Mouse (Mus musculus) liver, embryonic 13.5 days (tissue): ENCODE results near the gene Marcksl1. TPM values are rescaled to one million over a fixed set of nuclear protein-coding genes. Genes with fewer than 3 reads are reported as not detected.

Experiments
- ATAC-seq: fragments of 200-750 bp; cut with Nextera tagmentation; 2 replicates; pipeline ENCODE4 v1.8.0; 2017; ENCODE audit warnings: low read depth, mild to moderate bottlenecking, moderate number of reproducible peaks, moderate library complexity
- DNase-seq: peaks from one replicate; pipeline ENCODE4 v3.0.0; 2022
- H3K27ac ChIP-seq: fragments of 300-500 bp; sonication (generic); 2 replicates; pipeline ENCODE4 v1.5.1; 2015; ENCODE audit warnings: moderate library complexity, mild to moderate bottlenecking, inconsistent platforms
- H3K27me3 ChIP-seq: fragments of 300-500 bp; sonication (generic); 2 replicates; pipeline ENCODE4 v1.6.1; 2015; ENCODE audit warnings: mild to moderate bottlenecking, inconsistent platforms
- H3K36me3 ChIP-seq: fragments of 300-500 bp; sonication (generic); 2 replicates; pipeline ENCODE4 v1.6.1; 2015; ENCODE audit warnings: mild to moderate bottlenecking, inconsistent platforms
- H3K4me1 ChIP-seq: fragments of 300-500 bp; sonication (generic); replicated peaks from 2 replicates; pipeline ENCODE4 v1.6.1; 2015; ENCODE audit warnings: inconsistent platforms
- H3K4me2 ChIP-seq: fragments of 300-500 bp; sonication (generic); 2 replicates; pipeline ENCODE4 v1.6.1; 2015; ENCODE audit warnings: inconsistent platforms, mild to moderate bottlenecking, moderate library complexity
- H3K4me3 ChIP-seq: fragments of 300-500 bp; sonication (generic); replicated peaks from 2 replicates; pipeline ENCODE4 v1.5.1; 2015; ENCODE audit warnings: mild to moderate bottlenecking, inconsistent platforms
- H3K9ac ChIP-seq: fragments of 300-500 bp; sonication (generic); 2 replicates; pipeline ENCODE4 v1.6.1; 2015; ENCODE audit warnings: mild to moderate bottlenecking, inconsistent platforms
- H3K9me3 ChIP-seq: fragments of 300-500 bp; sonication (generic); replicated peaks from 2 replicates; pipeline ENCODE4 v1.6.1; 2016; ENCODE audit warnings: inconsistent platforms
- WGBS: fragments of 180-500 bp; shearing (Covaris S2); methylation state at CpG from one replicate; pipeline ENCODE4 v1.1.7; 2015; ENCODE audit not compliant: insufficient replicate concordance; 5-methylcytosine and 5-hydroxymethylcytosine counted together
- microRNA-seq: library from miRNA; unstranded; fragments of <30 nt; microRNA quantifications from one replicate; pipeline ENCODE4, GENCODE M21; 2016
- polyA plus RNA-seq: library from polyadenylated mRNA; unstranded; fragments of >200 nt; fragmentation: Nextera tagmentation; extraction: Ambion mirVana; gene quantifications from 2 replicates; pipeline ENCODE4 v1.2.1, GENCODE M21; 2015

Gene Marcksl1
- polyA plus RNA-seq, 1 experiment from 2014 or later = 82.7 TPM

GRCm38 (mm10) chr4:129563718-129564117, 50.3 kb downstream of the Marcksl1 start:
- DNase-seq = no peak
- WGBS = 77% methylated on average over 8 of the region's 8 CpGs
- no peak overlapping the region for H3K9ac ChIP-seq
- peaks cover 16% of the 10 kb centered on the region for H3K4me1 ChIP-seq
- H3K9me3 ChIP-seq = no peaks in the 10 kb centered on the region
- ATAC-seq = 0 out of 2 replicates have a peak, but pooled peaks have one; percentile 26
- H3K27me3 ChIP-seq = 0 out of 2 replicates have a peak, but pooled peaks cover 5% of the 10 kb centered on the region
- H3K36me3 ChIP-seq = no peaks in the 10 kb centered on the region
- no peak overlapping the region for H3K4me3 ChIP-seq
- no peak overlapping the region for H3K4me2 ChIP-seq
- no peak overlapping the region for H3K27ac ChIP-seq

- Histone ChIP-seq H3K9ac (no peak overlapping the region), H3K4me2 (no peak overlapping the region), H3K4me3 (no peak overlapping the region), H3K27me3 (0 out of 2 replicates have a peak, but pooled peaks cover 5% of the 10 kb centered on the region), H3K27ac (no peak overlapping the region), H3K4me1 (peaks cover 16% of the 10 kb centered on the region), H3K36me3 (no peaks in the 10 kb centered on the region), H3K9me3 (no peaks in the 10 kb centered on the region)
- WGBS = 63% methylated on average over 6 of the region's 6 CpGs
- ATAC-seq (no peak), DNase-seq (no peak)
Observed at GRCm38 (mm10) chr4:129565139-129565538, 51.8 kb downstream of the Marcksl1 start.

Small RNA genes lying within 50 kb of the gene (microRNA-seq; reads per million reads assigned to microRNA genes)
- not detected for gene Mir8119

Other genes with a start within 250 kb of the Marcksl1 start
- gene Sync, start 226.0 kb upstream of the Marcksl1 start, polyA plus RNA-seq = 0.07 and 0.13 TPM in 2 replicates
- 290 and 339 TPM in 2 replicates for gene Rbbp4, start 178.2 kb upstream of the Marcksl1 start, polyA plus RNA-seq
- gene Zbtb8os, start 177.9 kb upstream of the Marcksl1 start, polyA plus RNA-seq = 30.4 and 34.6 TPM in 2 replicates
- gene Zbtb8a, start 135.5 kb upstream of the Marcksl1 start, polyA plus RNA-seq = 2.4 and 2.7 TPM in 2 replicates
- 0.96 and 1.6 TPM in 2 replicates for gene Zbtb8b, start 72.7 kb upstream of the Marcksl1 start, polyA plus RNA-seq
- 48.7 and 49.9 TPM in 2 replicates for gene Bsdc1, start 52.0 kb upstream of the Marcksl1 start, polyA plus RNA-seq
- 0.07 TPM in 1 of 2 replicates, not detected in the other for gene Tssk3, start 22.6 kb upstream of the Marcksl1 start, polyA plus RNA-seq
- gene Fam229a, start 22.4 kb upstream of the Marcksl1 start, polyA plus RNA-seq = 0.21 and 0.44 TPM in 2 replicates
- gene Hdac1, start 29.1 kb downstream of the Marcksl1 start, polyA plus RNA-seq = 121 and 128 TPM in 2 replicates
- 3.5 and 3.8 TPM in 2 replicates for gene Lck, start 60.1 kb downstream of the Marcksl1 start, polyA plus RNA-seq
- gene Fam167b, start 65.0 kb downstream of the Marcksl1 start, polyA plus RNA-seq = 6.6 and 6.9 TPM in 2 replicates
- gene Eif3i, start 87.1 kb downstream of the Marcksl1 start, polyA plus RNA-seq = 211 and 222 TPM in 2 replicates
- 142 and 153 TPM in 2 replicates for gene Tmem234, start 87.1 kb downstream of the Marcksl1 start, polyA plus RNA-seq
- gene Dcdc2b, start 100.7 kb downstream of the Marcksl1 start, polyA plus RNA-seq = 0.31 and 0.51 TPM in 2 replicates
- 11.0 TPM in 2 replicates for gene Iqcc, start 105.5 kb downstream of the Marcksl1 start, polyA plus RNA-seq
- gene Ccdc28b, start 110.4 kb downstream of the Marcksl1 start, polyA plus RNA-seq = 13.9 and 14.8 TPM in 2 replicates
- 30.7 and 35.1 TPM in 2 replicates for gene Txlna, start 127.5 kb downstream of the Marcksl1 start, polyA plus RNA-seq
- gene Kpna6, start 159.2 kb downstream of the Marcksl1 start, polyA plus RNA-seq = 7.2 and 9.0 TPM in 2 replicates
- 4.0 and 4.4 TPM in 2 replicates for gene Tmem39b, start 183.3 kb downstream of the Marcksl1 start, polyA plus RNA-seq
- gene Khdrbs1, start 228.7 kb downstream of the Marcksl1 start, polyA plus RNA-seq = 37.6 and 41.5 TPM in 2 replicates